Mouse (Mus musculus): ENCODE results near the gene Olfr1251. TPM values are rescaled to one million over a fixed set of nuclear protein-coding genes. Genes with fewer than 3 reads are reported as not detected.
"Not testable (repeated sequence)": the region's sequence is repeated elsewhere in the genome, so short reads cannot be mapped to it uniquely, and the experiment has no call there.

The Olfr1251 gene
- not detected in 2 replicates for polyA plus RNA-seq (2012; rRNA removed)

DNA sequence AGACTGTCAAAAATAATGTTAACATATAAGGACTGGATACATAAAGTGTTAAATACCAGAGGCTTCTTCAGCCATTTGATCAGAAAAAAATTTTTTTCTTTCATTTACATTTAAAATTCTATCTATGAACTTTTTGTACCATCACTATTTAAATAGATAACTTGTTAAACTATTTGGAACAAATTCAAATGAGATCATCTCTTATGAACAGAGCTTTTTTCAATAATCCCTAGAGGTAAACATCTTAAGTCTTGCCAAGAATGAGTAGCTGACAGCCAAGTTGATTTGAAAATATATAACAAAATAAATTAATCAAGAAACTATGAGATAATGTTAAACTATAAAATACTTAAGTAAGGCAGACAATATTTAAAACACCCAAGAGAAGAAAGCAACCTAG, at the start of gene Olfr1251:
Olfr1251 (minus strand) TSS at position 101 of the 400 bp plus-strand sequence.
- no peak for DNase-seq
- H3K27ac ChIP-seq (ENCODE audit: control insufficient read depth, insufficient read depth, low read length), result no peak within 1 kb of the TSS
- no peaks in the 10 kb centered on the region for H3K27me3 ChIP-seq (ENCODE audit: control insufficient read depth, insufficient read depth, low read length)
- no peaks in the 10 kb centered on the region for H3K36me3 ChIP-seq (ENCODE audit: control insufficient read depth, insufficient read depth, low read length)
- TF ChIP-seq CTCF (IDR thresholded peaks at IDR 0.05; ENCODE audit: borderline replicate concordance, control insufficient read depth, extremely low read depth, insufficient read depth, low read length, poor library complexity) (no peak), POLR2A (IDR thresholded peaks at IDR 0.05; ENCODE audit: control insufficient read depth, extremely low read depth, insufficient read depth, low read length, poor library complexity) (no peak)
- H3K4me1 ChIP-seq (replicated peaks; ENCODE audit: control insufficient read depth, insufficient read depth, low read length), result no peaks in the 10 kb centered on the region
- no peak within 1 kb of the TSS for H3K4me3 ChIP-seq (ENCODE audit: control insufficient read depth, insufficient read depth, low read length)

DNA sequence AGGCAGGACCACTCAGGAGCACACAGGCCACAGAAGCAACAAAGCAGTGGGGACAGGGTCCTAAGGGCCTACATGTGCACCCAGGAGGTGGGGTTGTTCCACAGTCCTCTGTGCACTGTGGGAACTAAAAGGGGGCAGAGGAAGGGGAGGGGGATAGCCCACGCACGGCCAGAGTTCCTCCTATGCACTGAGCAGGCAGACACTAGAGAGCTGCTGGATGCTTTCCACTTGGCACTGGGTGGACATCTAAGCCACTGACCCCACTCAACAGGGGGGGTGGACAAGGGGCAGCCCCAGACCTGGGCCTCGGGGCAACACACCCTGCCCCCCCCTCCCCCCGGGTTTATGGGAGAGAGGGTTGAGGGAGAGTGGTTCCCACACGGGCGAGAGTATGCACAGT, 20.2 kb upstream of the Olfr1251 start:
- H3K36me3 ChIP-seq (ENCODE audit: control insufficient read depth, insufficient read depth, low read length), result no peaks in the 10 kb centered on the region
- no peaks in the 10 kb centered on the region for H3K4me1 ChIP-seq (replicated peaks; ENCODE audit: control insufficient read depth, insufficient read depth, low read length)
- DNase-seq, result no peak
- no peak overlapping the region for H3K27ac ChIP-seq (ENCODE audit: control insufficient read depth, insufficient read depth, low read length)
- TF ChIP-seq POLR2A (IDR thresholded peaks at IDR 0.05; ENCODE audit: control insufficient read depth, extremely low read depth, insufficient read depth, low read length, poor library complexity) (no peak), CTCF (IDR thresholded peaks at IDR 0.05; ENCODE audit: borderline replicate concordance, control insufficient read depth, extremely low read depth, insufficient read depth, low read length, poor library complexity) (no peak)
- no peaks in the 10 kb centered on the region for H3K27me3 ChIP-seq (ENCODE audit: control insufficient read depth, insufficient read depth, low read length)
- WGBS, result 87% methylated on average over 6 of the region's 6 CpGs
- no peak overlapping the region for H3K4me3 ChIP-seq (ENCODE audit: control insufficient read depth, insufficient read depth, low read length)

- no peaks in the 10 kb centered on the region for H3K36me3 ChIP-seq (ENCODE audit: control insufficient read depth, insufficient read depth, low read length)
- TF ChIP-seq POLR2A (IDR thresholded peaks at IDR 0.05; ENCODE audit: control insufficient read depth, extremely low read depth, insufficient read depth, low read length, poor library complexity) (no peak), CTCF (IDR thresholded peaks at IDR 0.05; ENCODE audit: borderline replicate concordance, control insufficient read depth, extremely low read depth, insufficient read depth, low read length, poor library complexity) (no peak)
- H3K4me3 ChIP-seq (ENCODE audit: control insufficient read depth, insufficient read depth, low read length), result no peak within 1 kb of the TSS
- DNase-seq, result no peak
- H3K27ac ChIP-seq (ENCODE audit: control insufficient read depth, insufficient read depth, low read length), result no peak within 1 kb of the TSS
- H3K4me1 ChIP-seq (replicated peaks; ENCODE audit: control insufficient read depth, insufficient read depth, low read length), result no peaks in the 10 kb centered on the region
- no peaks in the 10 kb centered on the region for H3K27me3 ChIP-seq (ENCODE audit: control insufficient read depth, insufficient read depth, low read length)
These were observed 10.4 kb downstream of the Olfr1251 start, which contains the start of gene Olfr1250 for GRCm38 (mm10) chr2:89661367-89661766. TSS of gene Olfr1250 (minus strand) at chr2:89661467.

DNA sequence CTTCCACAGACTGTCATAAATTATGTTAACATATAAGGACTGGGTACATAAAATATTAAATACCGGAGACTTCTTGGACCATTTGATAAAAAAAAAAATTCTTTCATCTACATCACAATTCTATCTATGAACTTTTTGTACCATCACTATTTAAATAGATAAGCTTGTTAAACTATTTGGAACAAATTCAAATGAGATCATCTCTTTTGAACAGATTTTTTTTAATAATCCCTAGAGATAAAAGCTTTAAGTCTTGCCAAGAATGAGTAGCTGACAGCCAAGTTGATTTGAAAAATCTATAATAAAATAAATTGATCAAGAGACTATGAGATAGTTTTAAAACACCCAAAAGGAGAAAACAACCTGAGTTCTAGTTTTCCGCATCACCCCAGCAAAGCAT, 36.9 kb downstream of the Olfr1251 start, which contains the start of gene Olfr1249:
Olfr1249 (minus strand) TSS at position 101 of the 400 bp plus-strand sequence.
- WGBS, result 92% methylated on average over 2 of the region's 2 CpGs
- Histone ChIP-seq H3K4me3 (ENCODE audit: control insufficient read depth, insufficient read depth, low read length) (no peak within 1 kb of the TSS), H3K36me3 (ENCODE audit: control insufficient read depth, insufficient read depth, low read length) (no peaks in the 10 kb centered on the region), H3K27ac (ENCODE audit: control insufficient read depth, insufficient read depth, low read length) (no peak within 1 kb of the TSS), H3K27me3 (ENCODE audit: control insufficient read depth, insufficient read depth, low read length) (no peaks in the 10 kb centered on the region), H3K4me1 (replicated peaks; ENCODE audit: control insufficient read depth, insufficient read depth, low read length) (no peaks in the 10 kb centered on the region)
- TF ChIP-seq CTCF (IDR thresholded peaks at IDR 0.05; ENCODE audit: borderline replicate concordance, control insufficient read depth, extremely low read depth, insufficient read depth, low read length, poor library complexity), result no peak
- TF ChIP-seq POLR2A (IDR thresholded peaks at IDR 0.05; ENCODE audit: control insufficient read depth, extremely low read depth, insufficient read depth, low read length, poor library complexity), result no peak
- no peak for DNase-seq

DNA sequence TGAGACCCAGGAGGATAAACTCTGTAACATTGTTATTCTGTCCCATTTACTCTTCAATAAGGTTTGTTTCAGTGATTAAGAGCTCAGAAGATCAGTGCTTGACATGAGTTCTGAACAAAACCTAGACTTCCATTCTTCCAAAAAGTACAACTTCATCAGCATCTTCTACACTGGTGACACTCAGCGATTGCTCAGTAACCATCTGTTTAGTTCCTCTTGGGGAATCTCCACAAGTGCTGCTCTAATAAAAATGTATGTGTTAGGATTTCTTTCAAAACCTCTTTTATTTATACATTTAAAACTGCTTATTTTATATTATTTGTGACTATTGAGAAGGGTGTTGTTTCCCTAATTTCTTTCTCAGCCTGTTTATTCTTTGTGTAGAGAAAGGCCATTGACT, 53.6 kb downstream of the Olfr1251 start, which contains the start of gene Olfr1248:
Olfr1248 (minus strand) TSS at position 101 of the 400 bp plus-strand sequence.
- not testable (repeated sequence) for H3K36me3 ChIP-seq (ENCODE audit: control insufficient read depth, insufficient read depth, low read length)

More for the DNA sequence above, 53.6 kb downstream of the Olfr1251 start, which contains the start of gene Olfr1248:
- WGBS, result 89% methylated on average over 1 of the region's 1 CpGs
- H3K27ac ChIP-seq (ENCODE audit: control insufficient read depth, insufficient read depth, low read length); H3K4me3 ChIP-seq (ENCODE audit: control insufficient read depth, insufficient read depth, low read length); DNase-seq; H3K27me3 ChIP-seq (ENCODE audit: control insufficient read depth, insufficient read depth, low read length); H3K4me1 ChIP-seq (replicated peaks; ENCODE audit: control insufficient read depth, insufficient read depth, low read length): not testable (repeated sequence)

Other genes with a start within 250 kb of the Olfr1251 start
- not detected in 2 replicates for gene Olfr1240, start 228.9 kb downstream of the Olfr1251 start, polyA plus RNA-seq (2012; rRNA removed)
- gene Olfr1241, start 184.8 kb downstream of the Olfr1251 start, polyA plus RNA-seq (2012; rRNA removed), result not detected in 2 replicates
- gene Olfr1242, start 173.6 kb downstream of the Olfr1251 start, polyA plus RNA-seq (2012; rRNA removed), result not detected in 2 replicates
- gene Olfr1243, start 140.4 kb downstream of the Olfr1251 start, polyA plus RNA-seq (2012; rRNA removed), result not detected in 2 replicates
- gene Olfr1245, start 93.5 kb downstream of the Olfr1251 start, polyA plus RNA-seq (2012; rRNA removed), result not detected in 2 replicates
- gene Olfr1246, start 78.8 kb downstream of the Olfr1251 start, polyA plus RNA-seq (2012; rRNA removed), result not detected in 2 replicates
- not detected in 2 replicates for gene Olfr1247, start 57.8 kb downstream of the Olfr1251 start, polyA plus RNA-seq (2012; rRNA removed)
- not detected in 2 replicates for gene Olfr1248, start 53.7 kb downstream of the Olfr1251 start, polyA plus RNA-seq (2012; rRNA removed)
- not detected in 2 replicates for gene Olfr1249, start 37.0 kb downstream of the Olfr1251 start, polyA plus RNA-seq (2012; rRNA removed)
- gene Olfr1250, start 10.5 kb downstream of the Olfr1251 start, polyA plus RNA-seq (2012; rRNA removed), result not detected in 2 replicates
- gene Olfr1252, start 53.1 kb upstream of the Olfr1251 start, polyA plus RNA-seq (2012; rRNA removed), result not detected in 2 replicates
- not detected in 2 replicates for gene Olfr1253, start 85.2 kb upstream of the Olfr1251 start, polyA plus RNA-seq (2012; rRNA removed)
- not detected in 2 replicates for gene Olfr1254, start 121.7 kb upstream of the Olfr1251 start, polyA plus RNA-seq (2012; rRNA removed)
- gene Olfr1255, start 140.1 kb upstream of the Olfr1251 start, polyA plus RNA-seq (2012; rRNA removed), result not detected in 2 replicates
- not detected in 2 replicates for gene Olfr1256, start 169.6 kb upstream of the Olfr1251 start, polyA plus RNA-seq (2012; rRNA removed)
- gene Olfr48, start 176.3 kb upstream of the Olfr1251 start, polyA plus RNA-seq (2012; rRNA removed), result not detected in 2 replicates
- not detected in 2 replicates for gene Olfr1257, start 206.5 kb upstream of the Olfr1251 start, polyA plus RNA-seq (2012; rRNA removed)